Mouse (Mus musculus): Measurements from ENCODE around the gene Sema6d.

- TF ChIP-seq CTCF (IDR thresholded peaks at IDR 0.05; ENCODE audit: borderline replicate concordance, extremely low read depth, insufficient read depth, insufficient read length): no peak
- no peak for TF ChIP-seq POLR2A (IDR thresholded peaks at IDR 0.05; ENCODE audit: borderline replicate concordance, extremely low read depth, insufficient read depth, insufficient read length, poor library complexity, severe bottlenecking)
Observed at GRCm38 (mm10) chr2:124236831-124237230, 147.1 kb downstream of the Sema6d start.

Measured in brain, embryonic 14.5 days (tissue).